Mouse (Mus musculus) left cerebral cortex, adult 2 months (tissue): ENCODE results near the gene Ntrk3. TPM values are rescaled to one million over a fixed set of nuclear protein-coding genes. Genes with fewer than 3 reads are reported as not detected.
A peak's percentile ranks its signal among the peaks of the same experiment; 100 is the strongest.

Experiments
- DNase-seq, 2 experiments: peaks; one replicate each; pipeline ENCODE4 v3.0.0; 2021 to 2022; ENCODE audit warnings: low spot score in 2 of 2, mixed read lengths in 1 of 2; ENCODE audit errors: extremely low spot score in 1 of 2
- H3K27ac ChIP-seq: fragments of 200-600 bp; 2 replicates; pipeline ENCODE4 v1.8.1; 2022
- H3K4me3 ChIP-seq: fragments of 200-600 bp; 2 replicates; pipeline ENCODE4 v1.8.1; 2022
- CTCF ChIP-seq: fragments of 200-600 bp; IDR thresholded peaks from 2 replicates; pipeline ENCODE4 v1.8.1; 2022; ENCODE audit warnings: antibody characterized with exemption, mild to moderate bottlenecking, moderate library complexity
- intact Hi-C: fragments of 180-260 bp; cut with DNase I; formaldehyde crosslinking; loops from one replicate; pipeline ENCODE4 v1.15.1; 2025
- total RNA-seq, 2 experiments: library from RNA; stranded (reverse); gene quantifications; 2 replicates each; pipeline ENCODE4 v1.2.3; 2021

Ntrk3 gene
- total RNA-seq, 2 experiments from 2014 or later: 173 to 179 TPM

DNA sequence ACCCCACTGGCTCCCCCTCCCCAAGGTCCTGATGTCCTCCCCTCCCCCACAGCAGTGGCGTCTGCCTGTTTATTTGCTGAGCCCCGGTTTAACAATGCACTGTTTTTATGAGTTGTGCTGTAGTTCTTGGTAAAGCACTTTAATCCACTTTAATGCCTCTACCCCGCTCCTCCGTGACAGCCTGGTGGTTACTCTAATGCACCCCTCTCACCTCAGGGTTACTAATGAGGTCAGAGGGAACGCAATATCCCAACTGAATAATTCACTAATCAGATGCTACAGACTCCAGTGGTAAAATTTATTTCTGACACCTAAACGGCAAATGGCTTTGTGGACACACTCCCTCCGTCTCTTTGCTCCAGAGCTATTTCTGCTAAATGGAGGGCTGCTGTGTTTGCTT is 133.9 kb downstream of the Ntrk3 start:
- Histone ChIP-seq H3K27ac (no peak overlapping the region), H3K4me3 (no peak overlapping the region)
- intact Hi-C loops: no loop called here
- no peak for TF ChIP-seq CTCF
- DNase-seq: no peak

DNA sequence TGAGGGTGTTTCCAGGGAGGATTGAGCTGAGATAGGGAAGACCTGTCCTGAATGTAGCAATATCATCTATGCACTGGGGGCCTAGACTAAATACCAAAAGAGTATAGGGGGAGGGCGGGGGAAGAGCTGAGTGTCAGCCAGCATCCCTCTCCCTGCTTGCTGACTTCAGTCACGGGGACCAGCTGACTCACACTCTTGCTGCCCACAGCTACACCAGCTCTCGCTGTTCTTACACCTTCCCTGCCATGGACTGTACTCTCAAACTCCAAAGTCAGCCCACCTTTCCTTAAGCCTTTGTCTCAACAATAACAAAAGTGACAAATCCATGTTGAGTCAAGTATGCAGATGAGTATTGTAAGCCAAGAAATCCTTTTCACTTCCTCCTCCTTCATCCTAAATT is 136.0 kb downstream of the Ntrk3 start:
- peak in 1 of 2 experiments; percentile 47 for DNase-seq
- intact Hi-C loops: loop anchor here (1.0 to 2.0 kb wide), 2 partner anchors 89 to 129 kb away; no protein-coding TSS in a partner anchor
- H3K4me3 ChIP-seq: no peak overlapping the region
- TF ChIP-seq CTCF: no peak
- no peak overlapping the region for H3K27ac ChIP-seq

DNA sequence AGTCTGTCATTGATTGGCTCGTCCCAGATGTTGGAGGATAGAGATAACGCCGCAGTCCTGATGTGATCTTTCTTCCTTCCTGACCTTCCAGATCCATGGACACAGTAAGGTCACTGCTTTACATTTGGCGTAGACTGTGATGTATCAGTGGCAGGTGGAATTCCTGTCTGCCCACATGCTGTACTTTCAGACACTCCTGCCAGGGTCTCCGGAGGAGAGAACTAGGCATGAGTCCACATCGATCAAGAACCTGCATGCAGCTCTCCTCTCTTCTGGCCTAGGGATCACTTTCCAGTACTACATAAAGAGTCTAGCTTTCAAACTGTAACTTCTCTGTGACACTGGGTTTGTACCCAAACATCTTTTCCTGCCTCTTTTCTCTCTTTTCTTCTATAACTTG is 136.9 kb downstream of the Ntrk3 start:
- Histone ChIP-seq H3K4me3 (no peak overlapping the region), H3K27ac (no peak overlapping the region)
- intact Hi-C loops: loop anchor here (2.0 kb wide), 1 partner anchor 130 kb away; no protein-coding TSS in a partner anchor
- no peak for DNase-seq
- no peak for TF ChIP-seq CTCF

DNA sequence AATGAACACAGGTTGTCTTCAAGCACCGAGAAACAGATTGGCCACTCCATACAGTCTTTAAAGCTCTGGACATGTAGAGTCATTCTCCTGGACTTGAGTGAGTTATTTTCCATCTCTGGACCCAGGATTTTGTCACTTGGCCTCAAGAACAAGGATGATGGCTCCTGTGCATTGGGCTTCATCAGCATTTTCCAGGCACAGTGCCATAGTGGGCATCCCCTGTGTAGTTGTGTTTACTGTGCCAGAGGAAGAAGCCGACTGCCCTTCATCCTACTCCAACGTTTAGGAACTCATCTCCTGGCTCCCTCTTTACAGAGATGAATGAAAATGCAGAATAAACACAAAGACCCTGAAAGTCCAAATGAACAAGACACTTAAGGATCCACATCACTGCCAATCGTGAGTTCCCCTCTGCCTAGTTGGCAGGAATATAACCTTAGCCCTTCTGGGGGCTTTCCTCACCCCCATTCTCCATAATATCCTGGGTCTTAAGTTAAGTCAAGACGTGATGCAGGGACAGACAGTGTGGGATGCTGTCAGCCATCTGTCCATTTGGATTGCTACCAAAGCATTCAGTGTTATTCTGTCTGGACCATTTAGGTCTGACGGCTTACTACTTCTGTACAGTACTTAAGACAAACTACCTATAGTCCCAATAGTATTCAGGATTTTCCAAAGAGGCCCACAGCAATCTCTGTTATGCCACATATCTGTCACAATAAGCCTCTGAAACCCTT is 137.7 kb downstream of the Ntrk3 start:
- DNase-seq: no peak
- Histone ChIP-seq H3K27ac (no peak overlapping the region), H3K4me3 (no peak overlapping the region)
- TF ChIP-seq CTCF: no peak
- intact Hi-C loops: loop anchor here (2.0 kb wide), 3 partner anchors 69 to 131 kb away; no protein-coding TSS in a partner anchor

DNA sequence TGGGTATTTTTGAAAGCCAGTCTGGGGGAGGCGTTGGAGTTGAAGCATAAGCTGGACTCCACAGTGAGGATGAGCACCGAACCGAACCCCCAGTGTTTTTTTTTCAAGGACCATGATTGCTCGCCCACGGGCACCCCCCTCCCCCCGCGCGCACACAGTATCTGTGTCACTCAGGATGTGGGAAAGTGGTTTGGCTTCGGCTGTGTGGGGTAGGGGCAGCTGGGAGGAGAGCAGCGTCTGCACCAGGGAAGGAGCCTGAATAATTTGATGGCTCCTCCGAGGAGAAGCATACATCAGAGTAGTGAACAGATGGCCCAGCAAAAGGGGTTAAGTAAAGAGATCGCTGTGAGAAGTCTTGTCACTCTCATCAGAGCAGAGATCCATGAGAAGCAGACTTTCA is 139.7 kb downstream of the Ntrk3 start:
- peak overlapping the region; percentile 67; the same call in 1 of the 2 replicates for H3K27ac ChIP-seq
- intact Hi-C loops: loop anchor here (1.0 to 2.0 kb wide), 4 partner anchors 63 to 121 kb away; no protein-coding TSS in a partner anchor
- TF ChIP-seq CTCF: no peak
- no peak overlapping the region for H3K4me3 ChIP-seq
- no peak for DNase-seq

DNA sequence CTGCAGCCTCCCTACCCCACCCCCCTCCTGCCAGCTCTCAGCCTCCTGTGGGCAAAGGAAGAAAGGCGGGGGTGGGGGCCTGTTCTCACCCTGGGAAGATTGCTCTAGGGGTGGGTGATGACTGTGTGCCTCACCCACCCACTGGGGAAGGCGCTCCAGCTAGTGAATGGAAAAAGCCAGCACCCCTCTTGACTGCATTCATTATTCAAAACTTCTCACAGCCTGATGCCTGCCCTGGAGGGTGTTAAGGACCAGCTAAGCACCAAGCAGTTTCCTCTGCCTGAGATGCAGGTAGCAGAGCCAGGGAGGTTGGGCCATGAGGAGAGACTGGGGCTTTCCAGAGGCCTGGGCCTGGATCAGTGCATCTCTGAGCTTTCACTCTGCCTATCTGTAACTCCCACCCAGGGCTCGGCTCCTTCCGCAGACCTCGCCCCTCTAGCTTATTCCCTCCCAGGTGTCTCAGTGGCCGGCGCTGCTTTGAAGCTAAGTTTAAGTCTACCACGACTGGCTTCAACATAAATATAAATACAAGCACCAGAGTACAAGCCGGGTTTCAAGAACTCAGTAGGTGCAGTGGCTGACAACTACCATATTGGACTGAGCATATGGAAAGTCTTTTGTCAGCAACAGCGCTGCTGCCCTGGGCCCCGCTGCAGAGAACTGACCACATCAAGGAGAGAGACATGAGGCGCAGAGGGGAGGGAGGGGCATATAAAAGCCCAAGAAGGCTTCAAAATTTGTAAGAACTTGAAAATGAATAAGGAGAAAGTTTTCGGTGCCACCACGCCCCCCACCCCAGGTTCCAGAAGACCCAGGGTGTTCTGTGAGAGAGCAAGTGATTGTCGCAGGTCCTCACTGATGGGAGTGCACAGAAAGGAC is 140.3 kb downstream of the Ntrk3 start:
- no peak overlapping the region for H3K4me3 ChIP-seq
- peak overlapping the region; percentile 67 for H3K27ac ChIP-seq
- no peak for TF ChIP-seq CTCF
- intact Hi-C loops: loop anchor here (1.0 to 2.0 kb wide), 5 partner anchors 64 to 169 kb away; no protein-coding TSS in a partner anchor
- peak; percentile 62 to 64 for DNase-seq

DNA sequence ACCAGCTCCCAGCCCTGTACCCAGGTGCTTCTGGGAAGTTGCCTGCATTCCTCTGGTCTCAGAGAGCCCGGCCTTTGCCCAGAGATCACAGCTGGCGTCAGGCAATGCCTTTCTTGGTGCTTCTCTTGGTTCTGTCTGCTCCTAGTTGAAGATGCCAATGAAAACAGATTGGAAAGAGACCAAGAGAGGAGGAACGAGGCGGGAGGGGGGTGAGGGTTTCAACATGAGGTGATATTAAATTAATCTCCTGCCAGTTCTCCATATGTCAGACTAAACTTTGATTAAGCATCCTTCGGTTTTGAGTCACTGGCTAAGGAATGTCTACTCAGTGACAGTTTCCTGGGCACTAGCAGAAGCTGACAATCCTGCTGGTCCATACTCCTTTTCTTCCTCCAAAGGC is 141.3 kb downstream of the Ntrk3 start:
- TF ChIP-seq CTCF: no peak
- peak overlapping the region; percentile 64 for H3K27ac ChIP-seq
- DNase-seq: no peak

DNA sequence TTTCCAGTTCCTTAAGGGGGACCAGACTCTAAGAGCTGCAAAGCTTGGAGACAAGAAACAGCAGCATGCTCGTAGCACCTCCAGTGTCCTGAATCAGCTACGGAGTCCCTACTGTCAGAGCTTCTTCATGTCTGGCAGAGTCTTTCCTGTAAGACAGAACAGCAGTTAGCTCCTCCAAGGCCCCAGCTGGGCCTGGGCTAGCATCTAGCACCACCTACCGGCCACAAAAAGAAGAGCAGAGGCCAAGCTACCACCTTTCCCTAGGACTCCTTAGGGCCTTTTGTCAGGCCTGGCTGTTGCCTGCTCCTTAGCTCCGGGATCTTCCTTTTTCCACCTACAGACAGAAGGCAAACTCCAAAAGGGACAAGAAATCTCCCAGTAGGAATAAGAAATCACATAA is 141.9 kb downstream of the Ntrk3 start:
- Histone ChIP-seq H3K27ac (peak overlapping the region; percentile 64; the same call in 1 of the 2 replicates), H3K4me3 (no peak overlapping the region)
- TF ChIP-seq CTCF: peak; percentile 97
- DNase-seq: peak; percentile 78
- intact Hi-C loops: loop anchor here (2.0 kb wide), 1 partner anchor 171 kb away; no protein-coding TSS in a partner anchor

More for the DNA sequence above, 141.3 kb downstream of the Ntrk3 start:
- intact Hi-C loops: loop anchor here (2.0 kb wide), 1 partner anchor 170 kb away; no protein-coding TSS in a partner anchor
- H3K4me3 ChIP-seq: no peak overlapping the region

DNA sequence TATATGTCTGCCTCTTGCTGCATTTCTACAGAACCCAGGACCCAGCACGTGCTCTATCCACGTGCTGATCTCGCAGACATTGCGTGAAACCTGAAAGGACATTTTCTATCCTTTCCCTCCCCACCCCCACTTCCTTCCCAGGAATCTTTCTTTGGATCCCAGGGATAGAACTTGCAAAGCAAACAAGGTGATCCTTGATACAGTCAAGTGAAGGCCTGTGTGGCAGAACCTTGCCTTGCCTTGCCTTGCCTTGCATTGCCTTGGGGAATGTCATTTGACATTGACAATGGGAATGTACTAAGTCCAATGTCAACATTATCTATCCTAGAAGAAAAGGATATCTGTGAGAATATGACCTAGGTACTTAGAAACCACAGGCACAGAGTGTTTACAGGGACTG is 144.9 kb downstream of the Ntrk3 start:
- TF ChIP-seq CTCF: no peak
- Histone ChIP-seq H3K4me3 (no peak overlapping the region), H3K27ac (no peak overlapping the region)
- DNase-seq: no peak
- intact Hi-C loops: no loop called here

DNA sequence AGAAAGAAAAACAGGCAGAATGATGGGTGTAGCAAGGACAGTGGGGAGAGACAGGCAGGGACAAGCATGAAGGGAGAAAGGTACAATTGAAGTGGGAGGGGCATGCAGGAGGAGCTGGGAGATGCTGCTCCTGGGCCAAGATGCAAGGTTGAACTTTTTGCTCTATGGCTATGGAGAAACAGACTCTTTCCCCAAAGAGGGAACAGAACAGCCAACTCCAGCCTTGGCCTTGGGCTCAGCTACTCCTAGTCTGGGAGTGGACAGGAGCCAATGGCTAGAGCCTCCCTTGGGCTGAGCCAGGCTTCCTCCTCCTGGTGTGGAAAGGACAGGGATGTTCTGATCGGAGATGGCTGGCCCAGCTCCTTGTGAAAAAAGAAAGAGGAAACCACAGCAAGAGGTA is 145.6 kb downstream of the Ntrk3 start:
- intact Hi-C loops: no loop called here
- DNase-seq: no peak
- TF ChIP-seq CTCF: no peak
- Histone ChIP-seq H3K4me3 (no peak overlapping the region), H3K27ac (no peak overlapping the region)

DNA sequence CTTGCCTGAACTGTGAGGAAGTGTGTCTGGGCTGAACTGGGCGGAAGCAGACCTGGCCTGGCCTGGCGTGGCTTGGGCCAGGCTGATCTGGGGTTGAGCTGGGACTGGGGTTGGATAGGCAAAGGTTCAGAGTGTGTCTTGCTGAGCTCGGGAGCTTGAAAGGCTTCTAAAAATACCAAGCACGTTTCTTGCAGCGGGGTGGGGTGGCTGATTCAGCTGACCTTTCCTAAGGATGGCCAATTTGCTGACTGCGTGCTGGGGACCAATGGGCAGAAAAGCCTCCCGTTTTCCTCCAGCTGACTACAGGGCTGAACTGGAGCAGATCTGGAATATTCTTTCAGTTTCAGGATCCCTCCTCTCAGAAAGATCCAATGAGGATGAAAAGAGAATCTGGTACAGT is 148.0 kb downstream of the Ntrk3 start:
- DNase-seq: no peak
- Histone ChIP-seq H3K4me3 (no peak overlapping the region), H3K27ac (no peak overlapping the region)
- intact Hi-C loops: no loop called here
- TF ChIP-seq CTCF: no peak

DNA sequence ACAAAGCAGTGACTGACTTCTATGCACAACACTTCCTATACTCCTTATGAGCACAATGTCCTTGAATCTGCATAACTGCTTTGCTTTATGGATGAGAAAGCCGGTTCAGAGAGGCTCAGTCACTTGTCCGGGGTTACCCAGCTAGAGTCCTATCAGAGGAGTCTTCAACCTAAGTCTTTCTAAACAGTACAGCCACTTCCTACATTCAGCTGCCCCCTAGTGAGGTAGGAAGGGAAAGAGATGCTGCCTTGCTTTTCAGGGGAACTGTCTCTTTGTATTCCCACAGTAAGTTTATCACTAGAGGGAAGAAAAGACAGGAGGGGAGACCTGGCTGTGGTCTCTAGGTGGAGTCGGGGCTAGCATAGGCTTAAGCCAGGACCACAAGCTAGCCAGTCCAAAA is 151.0 kb downstream of the Ntrk3 start:
- peak; percentile 55 for TF ChIP-seq CTCF
- DNase-seq: no peak

More for the DNA sequence above, 151.0 kb downstream of the Ntrk3 start:
- Histone ChIP-seq H3K27ac (no peak overlapping the region), H3K4me3 (no peak overlapping the region)
- intact Hi-C loops: no loop called here
